Mouse (Mus musculus) bone marrow, adult 2 months (tissue): ENCODE results near the gene Mslnl. TPM values are rescaled to one million over a fixed set of nuclear protein-coding genes. Genes with fewer than 3 reads are reported as not detected.

Experiments used
- H3K27ac ChIP-seq: fragments of 200-500 bp; 2 replicates; pipeline ENCODE4 v1.5.1; 2012; ENCODE audit warnings: low read depth, mild to moderate bottlenecking, control low read depth, inconsistent platforms, low read length; ENCODE audit not compliant: control insufficient read depth, poor library complexity, insufficient read depth
- H3K4me1 ChIP-seq: fragments of 200-500 bp; 2 replicates; pipeline ENCODE4 v1.6.1; 2011; ENCODE audit warnings: low read length; ENCODE audit not compliant: control insufficient read depth, insufficient read depth
- H3K4me3 ChIP-seq: fragments of 200-500 bp; replicated peaks from 2 replicates; pipeline ENCODE3; 2011; ENCODE audit warnings: mild to moderate bottlenecking, low read depth, low read length, control low read depth; ENCODE audit not compliant: control insufficient read depth
- CTCF ChIP-seq: fragments of 200-500 bp; IDR thresholded peaks from 2 replicates; pipeline ENCODE4 v1.5.1; 2011; ENCODE audit warnings: low read length, control low read depth; ENCODE audit not compliant: control insufficient read depth, insufficient read depth
- POLR2A ChIP-seq: fragments of 200-500 bp; IDR thresholded peaks from 2 replicates; pipeline ENCODE4 v1.6.1; 2011; ENCODE audit warnings: low read depth, mild to moderate bottlenecking, control low read depth, low read length, borderline replicate concordance; ENCODE audit not compliant: control insufficient read depth
- WGBS: fragments of 180-500 bp; shearing (Covaris S2); methylation state at CpG from one replicate; pipeline ENCODE4 v1.1.7; 2018; 5-methylcytosine and 5-hydroxymethylcytosine counted together
- polyA plus RNA-seq: library from polyadenylated mRNA; stranded (reverse); fragments of >200 nt; gene quantifications from 2 replicates; pipeline ENCODE4 v1.2.4, GENCODE M21; 2011; ENCODE audit warnings: low replicate concordance; ENCODE audit not compliant: missing spikeins, insufficient read depth, insufficient read length

Gene Mslnl
- polyA plus RNA-seq, 1 experiment, result not detected

GRCm38 (mm10) chr17:25754241-25754640 lies 18.4 kb downstream of the Mslnl start, which contains the start of gene Msln:
TSS of gene Msln (minus strand) at chr17:25754378.
- H3K4me1 ChIP-seq, result no peaks in the 10 kb centered on the region
- no peak within 1 kb of the TSS for H3K4me3 ChIP-seq
- H3K27ac ChIP-seq, result no peak within 1 kb of the TSS
- 83% methylated on average over 9 of the region's 9 CpGs for WGBS
- no peak for TF ChIP-seq CTCF
- no peak for TF ChIP-seq POLR2A

- TF ChIP-seq CTCF, result no peak
- no peak for TF ChIP-seq POLR2A
- no peaks in the 10 kb centered on the region for H3K4me1 ChIP-seq
- H3K4me3 ChIP-seq, result no peak overlapping the region
- H3K27ac ChIP-seq, result no peak overlapping the region
- WGBS, result 72% methylated on average over 4 of the region's 4 CpGs
These were observed 19.2 kb downstream of the Mslnl start for GRCm38 (mm10) chr17:25755086-25755485.

DNA sequence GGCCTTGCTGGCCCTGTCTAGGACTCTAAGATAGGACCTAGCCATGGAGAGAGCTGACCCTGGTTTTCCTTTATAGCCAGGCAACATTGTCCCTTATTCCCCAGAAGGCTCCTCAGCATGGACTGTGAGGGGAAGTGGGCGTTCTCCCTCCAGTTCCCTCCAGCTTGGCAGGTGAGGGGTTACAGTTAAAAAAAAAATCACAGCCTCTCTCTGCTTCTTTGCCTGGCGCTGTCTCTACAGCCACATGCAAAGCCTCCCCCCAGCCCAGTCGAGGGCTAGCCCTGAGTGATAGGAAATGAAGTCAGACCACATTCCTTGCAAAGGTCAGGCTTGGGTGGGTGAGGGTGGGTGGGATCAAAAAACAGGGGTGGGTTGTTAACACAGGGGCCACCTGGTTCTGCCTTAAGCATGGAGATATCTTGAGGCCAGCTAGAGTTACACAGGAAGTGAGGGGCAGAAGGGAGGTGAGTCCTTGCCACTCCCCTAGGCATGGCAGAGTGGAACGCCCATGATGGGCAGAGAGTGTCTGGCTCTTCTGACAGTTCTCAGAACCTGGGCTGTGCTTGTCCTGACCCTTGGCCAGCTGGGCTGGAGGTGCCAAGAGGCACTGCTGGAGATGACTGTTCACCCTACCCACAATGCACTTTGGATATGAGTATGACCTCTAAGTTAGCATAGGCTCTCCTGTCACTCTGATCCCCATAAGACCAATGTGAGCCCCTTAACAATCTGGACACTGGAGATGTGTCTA lies 20.0 kb downstream of the Mslnl start:
- no peak for TF ChIP-seq CTCF
- no peak for TF ChIP-seq POLR2A
- WGBS, result 32% methylated on average over 4 of the region's 4 CpGs
- no peak overlapping the region for H3K27ac ChIP-seq
- H3K4me3 ChIP-seq, result no peak overlapping the region
- H3K4me1 ChIP-seq, result no peaks in the 10 kb centered on the region

DNA sequence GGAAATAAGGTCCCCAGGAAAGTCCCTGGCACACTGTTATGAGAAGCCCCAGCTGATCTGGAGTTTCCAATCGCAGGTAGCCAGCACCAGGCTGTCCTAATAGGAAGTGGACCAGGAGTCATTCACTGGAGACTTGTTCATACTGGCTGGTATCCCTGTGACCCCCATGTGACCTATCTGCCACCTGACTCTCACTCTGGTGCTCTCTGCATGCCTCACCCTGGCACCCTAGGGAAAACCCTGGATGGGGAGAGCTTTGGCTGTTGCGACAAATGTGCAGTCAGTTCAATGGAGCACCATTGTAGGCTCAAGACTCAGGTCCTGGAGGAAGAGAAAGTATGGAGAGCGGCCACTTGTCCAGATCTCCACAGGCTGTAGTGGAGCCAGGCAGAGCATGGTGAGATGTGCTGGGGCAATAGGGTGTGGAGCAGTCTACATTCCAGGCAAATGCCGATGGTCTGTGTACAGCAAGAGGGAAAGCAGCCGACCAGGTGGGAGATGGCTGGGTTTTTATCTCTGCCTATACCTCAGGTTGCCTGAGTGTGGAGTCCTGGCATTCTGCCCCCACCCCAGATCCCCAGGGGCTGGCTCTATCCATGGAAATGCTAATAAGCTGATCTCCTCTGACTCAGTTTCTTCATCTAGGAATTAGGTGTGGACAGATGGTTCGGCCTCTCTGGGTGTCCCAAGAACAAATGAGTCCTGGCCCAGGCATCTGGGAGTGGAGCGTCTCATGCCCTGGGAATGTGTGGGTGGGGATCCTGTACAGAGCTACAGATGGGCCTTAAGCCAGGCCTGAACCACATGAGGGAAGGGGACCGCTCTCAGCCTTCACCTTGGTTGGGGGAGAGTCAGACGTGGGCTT lies 20.8 kb downstream of the Mslnl start:
- TF ChIP-seq POLR2A (no peak), CTCF (no peak)
- WGBS, result 70% methylated on average over 9 of the region's 9 CpGs
- H3K27ac ChIP-seq, result no peak overlapping the region
- H3K4me3 ChIP-seq, result no peak overlapping the region
- H3K4me1 ChIP-seq, result no peaks in the 10 kb centered on the region

GRCm38 (mm10) chr17:25757691-25758090 lies 21.8 kb downstream of the Mslnl start:
- TF ChIP-seq CTCF, result no peak
- TF ChIP-seq POLR2A, result no peak
- no peak overlapping the region for H3K27ac ChIP-seq
- no peaks in the 10 kb centered on the region for H3K4me1 ChIP-seq
- WGBS, result 67% methylated on average over 3 of the region's 3 CpGs
- H3K4me3 ChIP-seq, result no peak overlapping the region

DNA sequence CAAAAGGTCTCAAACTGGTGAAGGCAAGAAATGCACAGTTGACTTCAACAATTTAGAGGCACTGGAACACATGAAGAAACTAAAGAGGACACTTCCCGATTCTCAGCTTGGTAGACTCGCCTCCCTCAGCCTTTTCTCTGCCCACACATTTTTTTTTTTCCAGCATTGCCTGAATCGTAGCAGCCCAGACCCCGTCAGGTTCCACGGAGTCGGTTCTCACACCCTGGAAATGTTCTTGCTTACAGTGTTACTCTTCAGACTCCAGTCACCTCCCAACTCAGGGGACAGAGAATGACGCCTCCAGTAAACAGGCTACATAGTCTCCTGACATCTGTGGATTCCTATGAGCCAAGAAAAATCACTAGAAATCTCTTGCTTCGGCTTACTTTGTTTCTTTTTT lies 24.3 kb downstream of the Mslnl start:
- Histone ChIP-seq H3K27ac (no peak overlapping the region), H3K4me1 (no peaks in the 10 kb centered on the region), H3K4me3 (no peak overlapping the region)
- WGBS, result 62% methylated on average over 8 of the region's 8 CpGs
- TF ChIP-seq POLR2A (no peak), CTCF (no peak)

- 57% methylated on average over 4 of the region's 4 CpGs for WGBS
- Histone ChIP-seq H3K4me1 (no peaks in the 10 kb centered on the region), H3K4me3 (no peak overlapping the region), H3K27ac (no peak overlapping the region)
- TF ChIP-seq CTCF, result no peak
- no peak for TF ChIP-seq POLR2A
These were observed 25.7 kb downstream of the Mslnl start for GRCm38 (mm10) chr17:25761561-25761970.

DNA sequence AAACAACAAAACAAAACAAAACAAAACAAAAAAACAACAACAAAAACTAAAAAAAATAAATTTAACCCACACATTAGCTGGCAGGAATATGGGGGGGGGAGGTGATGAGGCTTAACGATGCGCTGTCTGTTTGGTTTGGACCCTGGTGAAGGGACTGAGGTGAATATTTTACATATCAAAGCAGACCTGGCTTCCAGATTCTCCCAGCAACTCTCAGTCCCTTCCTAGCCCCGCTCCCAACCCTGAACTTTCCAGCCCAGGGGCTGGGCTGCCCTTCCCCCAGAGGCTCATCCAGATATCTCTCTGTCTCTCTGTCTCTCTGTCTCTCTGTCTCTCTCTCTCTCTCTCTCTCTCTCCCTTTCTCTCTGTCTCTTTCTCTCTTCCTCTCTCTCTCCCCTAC lies 26.7 kb downstream of the Mslnl start:
- no peaks in the 10 kb centered on the region for H3K4me1 ChIP-seq
- WGBS, result 34% methylated on average over 3 of the region's 3 CpGs
- no peak overlapping the region for H3K27ac ChIP-seq
- TF ChIP-seq CTCF, result no peak
- no peak overlapping the region for H3K4me3 ChIP-seq
